Mouse (Mus musculus) hindbrain, embryonic 10.5 days (tissue): ENCODE data around the gene Cdca7. TPM values are rescaled to one million over a fixed set of nuclear protein-coding genes. Genes with fewer than 3 reads are reported as not detected.

Experiments used
- DNase-seq: peaks from one replicate; pipeline ENCODE4 v3.0.0-alpha.2; 2017; ENCODE audit warnings: low spot score
- H3K27ac ChIP-seq: fragments of 300-500 bp; sonication (generic); 2 replicates; pipeline ENCODE4 v1.5.1; 2016; ENCODE audit warnings: mild to moderate bottlenecking, moderate library complexity
- H3K27me3 ChIP-seq: fragments of 300-500 bp; sonication (generic); 2 replicates; pipeline ENCODE4 v1.6.1; 2016; ENCODE audit warnings: mild to moderate bottlenecking; ENCODE audit not compliant: poor library complexity, insufficient read depth, severe bottlenecking
- H3K36me3 ChIP-seq: fragments of 300-500 bp; sonication (generic); 2 replicates; pipeline ENCODE4 v1.6.1; 2016; ENCODE audit warnings: mild to moderate bottlenecking, moderate library complexity
- H3K4me1 ChIP-seq: fragments of 300-500 bp; sonication (generic); replicated peaks from 2 replicates; pipeline ENCODE4 v1.6.1; 2016; ENCODE audit warnings: mild to moderate bottlenecking
- H3K4me3 ChIP-seq: fragments of 300-500 bp; sonication (generic); 2 replicates; pipeline ENCODE4 v1.5.1; 2016; ENCODE audit warnings: mild to moderate bottlenecking, moderate library complexity
- H3K9me3 ChIP-seq: fragments of 300-500 bp; sonication (generic); 2 replicates; pipeline ENCODE4 v1.6.1; 2016; ENCODE audit warnings: mild to moderate bottlenecking, moderate library complexity
- WGBS: fragments of 180-500 bp; shearing (Covaris S2); methylation state at CpG from one replicate; pipeline ENCODE4 v1.1.7; 2016; 5-methylcytosine and 5-hydroxymethylcytosine counted together
- polyA plus RNA-seq: library from polyadenylated mRNA; unstranded; fragments of >200 nt; fragmentation: Nextera tagmentation; extraction: Ambion mirVana; gene quantifications from 2 replicates; pipeline ENCODE4 v1.2.1, GENCODE M21; 2016

Gene Cdca7
- polyA plus RNA-seq, result 163 and 223 TPM in 2 replicates

- H3K4me3 ChIP-seq, result peak within 1 kb of the TSS; percentile 88
- peaks cover 55% of the 10 kb centered on the region for H3K4me1 ChIP-seq
- peaks cover 26% of the 10 kb centered on the region for H3K36me3 ChIP-seq
- WGBS, result under 1% methylated on average over 58 of the region's 58 CpGs
- H3K9me3 ChIP-seq, result no peaks in the 10 kb centered on the region
- H3K27ac ChIP-seq, result peak within 1 kb of the TSS; percentile 99
- peaks cover 23% of the 10 kb centered on the region for H3K27me3 ChIP-seq
- DNase-seq, result peak; percentile 88
Observed at GRCm38 (mm10) chr2:72475797-72476485, at the start of gene Cdca7. Gene Cdca7, plus strand, starts transcription at chr2:72476159.

DNA sequence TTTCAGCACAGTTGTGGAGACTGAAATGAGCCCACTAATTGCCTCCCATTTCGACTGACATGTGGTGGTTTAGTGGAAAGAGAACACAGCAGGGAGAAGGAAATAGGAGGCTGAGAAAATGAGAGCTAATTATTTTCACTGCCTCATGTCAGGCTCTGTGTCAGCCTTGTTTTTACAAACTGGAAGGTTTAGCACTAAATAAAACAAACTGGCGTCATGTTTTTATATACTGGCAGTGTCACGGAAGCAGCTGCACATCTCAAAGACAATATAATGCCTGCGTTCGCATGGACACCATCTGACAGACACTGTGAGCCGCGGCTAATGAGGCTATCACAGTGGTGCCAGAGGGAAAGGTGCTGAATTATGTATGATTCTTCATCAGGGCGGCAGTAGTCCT lies 49.2 kb upstream of the Cdca7 start:
- no peaks in the 10 kb centered on the region for H3K9me3 ChIP-seq
- 16% methylated on average over 8 of the region's 8 CpGs for whole genome bisulfite sequencing
- no peaks in the 10 kb centered on the region for H3K27me3 ChIP-seq
- H3K27ac ChIP-seq, result peak overlapping the region; percentile 71
- no peaks in the 10 kb centered on the region for H3K36me3 ChIP-seq
- peak; percentile 38 for DNase-seq
- no peak overlapping the region for H3K4me3 ChIP-seq
- H3K4me1 ChIP-seq, result peaks cover 36% of the 10 kb centered on the region

GRCm38 (mm10) chr2:72427288-72427687 lies 48.7 kb upstream of the Cdca7 start:
- H3K27me3 ChIP-seq, result no peaks in the 10 kb centered on the region
- H3K36me3 ChIP-seq, result no peaks in the 10 kb centered on the region
- H3K27ac ChIP-seq, result peak overlapping the region; percentile 71
- no peaks in the 10 kb centered on the region for H3K9me3 ChIP-seq
- WGBS, result 70% methylated on average over 11 of the region's 11 CpGs
- H3K4me3 ChIP-seq, result no peak overlapping the region
- peaks cover 36% of the 10 kb centered on the region for H3K4me1 ChIP-seq
- peak; percentile 12 for DNase-seq

DNA sequence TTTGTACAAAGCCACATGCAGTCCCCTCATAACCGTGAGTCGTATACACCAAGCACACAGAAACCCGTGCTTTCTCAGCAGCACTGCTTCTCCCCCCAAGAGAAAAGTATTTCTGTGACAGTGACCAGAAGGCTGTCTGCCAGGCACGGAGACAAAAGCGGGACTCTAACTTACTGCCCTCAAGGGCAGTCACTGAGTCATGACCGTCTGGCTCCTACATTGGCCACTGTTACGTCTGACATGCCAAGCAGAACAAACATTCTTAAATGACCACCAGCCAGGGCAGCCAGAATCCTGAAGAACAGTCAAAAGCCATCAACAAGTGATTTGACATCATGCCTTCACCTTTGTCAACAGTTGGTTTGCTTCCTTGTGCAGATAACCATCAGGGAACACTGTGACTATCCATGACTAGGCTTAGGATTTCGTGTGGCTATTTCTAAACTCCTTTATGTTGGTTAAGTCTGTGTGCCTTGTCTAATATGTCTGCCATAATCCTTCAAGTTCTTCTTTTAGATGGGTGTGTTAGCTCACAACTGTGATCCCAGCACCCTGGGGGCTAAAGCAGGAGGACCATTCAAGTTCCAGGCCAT lies 36.9 kb upstream of the Cdca7 start:
- H3K27ac ChIP-seq, result no peak overlapping the region
- peaks cover 3% of the 10 kb centered on the region; the same call in 1 of the 2 replicates for H3K4me1 ChIP-seq
- no peaks in the 10 kb centered on the region for H3K9me3 ChIP-seq
- no peaks in the 10 kb centered on the region for H3K27me3 ChIP-seq
- 75% methylated on average over 8 of the region's 8 CpGs for WGBS
- DNase-seq, result no peak
- no peak overlapping the region for H3K4me3 ChIP-seq
- peaks cover 6% of the 10 kb centered on the region for H3K36me3 ChIP-seq

DNA sequence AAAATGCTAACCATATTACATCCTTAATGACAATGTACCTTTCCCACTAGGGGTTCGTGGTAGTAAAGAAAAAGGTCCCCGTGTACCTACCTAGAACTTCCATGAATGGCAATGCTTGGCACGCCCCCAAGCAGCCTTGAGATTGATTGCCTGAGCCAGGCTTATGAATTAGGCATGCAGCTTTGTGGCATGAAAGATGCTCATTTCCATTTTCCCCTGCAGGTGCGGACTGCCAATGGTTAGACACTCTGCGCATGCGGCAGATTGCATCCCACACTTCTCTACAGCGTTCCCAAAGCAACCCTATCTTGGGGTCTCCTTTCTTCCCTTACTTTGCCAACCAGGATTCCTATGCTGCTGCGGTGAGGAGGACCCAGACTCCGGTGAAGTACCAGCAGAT lies 34.9 kb upstream of the Cdca7 start:
- Histone ChIP-seq H3K36me3 (peaks cover 6% of the 10 kb centered on the region), H3K4me1 (peaks cover 3% of the 10 kb centered on the region; the same call in 1 of the 2 replicates), H3K27me3 (no peaks in the 10 kb centered on the region), H3K27ac (no peak overlapping the region), H3K9me3 (no peaks in the 10 kb centered on the region), H3K4me3 (no peak overlapping the region)
- DNase-seq, result no peak
- WGBS, result 90% methylated on average over 9 of the region's 9 CpGs

- peaks cover 6% of the 10 kb centered on the region for H3K36me3 ChIP-seq
- H3K4me3 ChIP-seq, result no peak overlapping the region
- no peak overlapping the region for H3K27ac ChIP-seq
- H3K4me1 ChIP-seq, result peaks cover 8% of the 10 kb centered on the region
- WGBS, result 94% methylated on average over 6 of the region's 6 CpGs
- DNase-seq, result no peak
- H3K27me3 ChIP-seq, result no peaks in the 10 kb centered on the region
- no peaks in the 10 kb centered on the region for H3K9me3 ChIP-seq
Observed at GRCm38 (mm10) chr2:72442825-72443224, 33.1 kb upstream of the Cdca7 start.

GRCm38 (mm10) chr2:72443960-72444359 lies 32.0 kb upstream of the Cdca7 start:
- whole genome bisulfite sequencing, result 88% methylated on average over 3 of the region's 3 CpGs
- no peak for DNase-seq
- Histone ChIP-seq H3K4me1 (peaks cover 5% of the 10 kb centered on the region), H3K27me3 (no peaks in the 10 kb centered on the region), H3K9me3 (no peaks in the 10 kb centered on the region), H3K4me3 (no peak overlapping the region), H3K36me3 (peaks cover 6% of the 10 kb centered on the region), H3K27ac (no peak overlapping the region)

GRCm38 (mm10) chr2:72446106-72446505 lies 29.9 kb upstream of the Cdca7 start:
- no peak overlapping the region for H3K4me3 ChIP-seq
- DNase-seq, result no peak
- H3K27ac ChIP-seq, result no peak overlapping the region
- 94% methylated on average over 3 of the region's 3 CpGs for WGBS
- H3K27me3 ChIP-seq, result no peaks in the 10 kb centered on the region
- H3K9me3 ChIP-seq, result no peaks in the 10 kb centered on the region
- peaks cover 6% of the 10 kb centered on the region for H3K36me3 ChIP-seq
- H3K4me1 ChIP-seq, result peaks cover 11% of the 10 kb centered on the region

GRCm38 (mm10) chr2:72446615-72447014 lies 29.3 kb upstream of the Cdca7 start:
- H3K9me3 ChIP-seq, result no peaks in the 10 kb centered on the region
- no peak overlapping the region for H3K4me3 ChIP-seq
- H3K36me3 ChIP-seq, result peaks cover 1% of the 10 kb centered on the region
- no peak for DNase-seq
- H3K27me3 ChIP-seq, result no peaks in the 10 kb centered on the region
- WGBS, result 38% methylated on average over 5 of the region's 5 CpGs
- H3K4me1 ChIP-seq, result peaks cover 11% of the 10 kb centered on the region
- no peak overlapping the region for H3K27ac ChIP-seq

DNA sequence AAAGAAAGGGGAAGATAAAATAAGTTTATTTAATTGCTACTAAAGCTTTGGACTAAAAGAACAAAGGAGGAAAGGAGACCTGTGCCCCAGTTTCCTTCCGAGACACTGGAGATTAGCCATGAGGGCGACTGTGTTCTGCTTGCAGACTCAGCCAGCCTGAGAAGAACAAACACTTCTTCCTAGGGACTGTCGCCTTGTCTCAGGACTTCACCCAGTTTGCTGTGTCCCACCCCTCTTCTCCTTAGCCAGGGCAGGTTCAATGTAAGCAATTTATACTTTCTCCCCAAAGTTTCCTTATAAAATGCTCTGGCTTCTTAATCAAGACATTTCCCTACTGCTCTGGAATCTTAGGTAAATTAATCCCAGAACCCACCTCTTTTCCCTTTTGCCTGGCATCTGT lies 22.4 kb upstream of the Cdca7 start:
- no peak for DNase-seq

GRCm38 (mm10) chr2:72456189-72456588 lies 19.8 kb upstream of the Cdca7 start:
- DNase-seq, result no peak
- Histone ChIP-seq H3K27ac (no peak overlapping the region), H3K4me3 (no peak overlapping the region), H3K9me3 (no peaks in the 10 kb centered on the region), H3K27me3 (no peaks in the 10 kb centered on the region), H3K36me3 (no peaks in the 10 kb centered on the region), H3K4me1 (peaks cover 15% of the 10 kb centered on the region)
- WGBS, result 70% methylated on average over 1 of the region's 1 CpGs

More for the DNA sequence above, 22.4 kb upstream of the Cdca7 start:
- no peaks in the 10 kb centered on the region for H3K36me3 ChIP-seq
- H3K27me3 ChIP-seq, result no peaks in the 10 kb centered on the region
- no peaks in the 10 kb centered on the region for H3K9me3 ChIP-seq
- no peak overlapping the region for H3K27ac ChIP-seq
- 56% methylated on average over 3 of the region's 3 CpGs for WGBS
- peaks cover 21% of the 10 kb centered on the region for H3K4me1 ChIP-seq
- H3K4me3 ChIP-seq, result no peak overlapping the region

- no peak for DNase-seq
- Histone ChIP-seq H3K36me3 (no peaks in the 10 kb centered on the region), H3K27me3 (no peaks in the 10 kb centered on the region), H3K27ac (no peak overlapping the region), H3K4me1 (no peaks in the 10 kb centered on the region), H3K9me3 (no peaks in the 10 kb centered on the region), H3K4me3 (no peak overlapping the region)
- WGBS, result 78% methylated on average over 7 of the region's 7 CpGs
Observed at GRCm38 (mm10) chr2:72464376-72465014, 11.5 kb upstream of the Cdca7 start.

GRCm38 (mm10) chr2:72467604-72468003 lies 8.4 kb upstream of the Cdca7 start:
- H3K36me3 ChIP-seq, result no peaks in the 10 kb centered on the region
- no peak overlapping the region for H3K27ac ChIP-seq
- 90% methylated on average over 1 of the region's 1 CpGs for WGBS
- DNase-seq, result no peak
- H3K9me3 ChIP-seq, result no peaks in the 10 kb centered on the region
- H3K4me1 ChIP-seq, result no peaks in the 10 kb centered on the region
- H3K4me3 ChIP-seq, result no peak overlapping the region
- peaks cover 3% of the 10 kb centered on the region; the same call in 1 of the 2 replicates for H3K27me3 ChIP-seq
